8 mouse cellular contexts compared by ENCODE assay signal in genomic region chr8:93813405-93813761, GRCm38 (mm10). TPM values are rescaled to one million over a fixed set of nuclear protein-coding genes. Genes with fewer than 3 reads are reported as not detected.
A peak's percentile ranks its signal among the peaks of the same experiment; 100 is the strongest.
DNase-seq lines count a peak whose midpoint lies in the region; ATAC-seq lines count a peak whose summit lies in the region.

No protein-coding gene starts in this region.

- no peaks in the 10 kb centered on the region for H3K9me3 ChIP-seq in hindbrain, embryonic 13.5 days
- H3K9me3 ChIP-seq in lung, embryonic 16.5 days (ENCODE audit: control insufficient read depth, low read length): no peaks in the 10 kb centered on the region

- H3K4me1 ChIP-seq in hindbrain, embryonic 13.5 days (replicated peaks): peaks cover 43% of the 10 kb centered on the region
- peaks cover 11% of the 10 kb centered on the region; the same call in 1 of the 2 replicates for H3K4me1 ChIP-seq in lung, embryonic 16.5 days (replicated peaks; ENCODE audit: control insufficient read depth, insufficient read depth, low read length)

- peak overlapping the region; percentile 84 for H3K4me3 ChIP-seq in hindbrain, embryonic 13.5 days
- peak overlapping the region; percentile 9 for H3K4me3 ChIP-seq in lung, embryonic 16.5 days (ENCODE audit: low read length)

- DNase-seq in R1 (ENCODE audit: low read depth, low spot score): peak; percentile 82
- peak; percentile 96 to 99 for DNase-seq in cerebellum, postnatal 36 days
- DNase-seq in gastrocnemius, adult 18-20 months (ENCODE audit: low spot score): peak; percentile 88
- DNase-seq in layer of hippocampus, postnatal 14 days (ENCODE audit: low spot score in 2 of 2): peak; percentile 94 to 95
- DNase-seq in retina, embryonic 14.5 days (ENCODE audit: low spot score): peak; percentile 94
- peak; percentile 74 for DNase-seq in urinary bladder, postnatal 10 days (ENCODE audit: low spot score)

- H3K9ac ChIP-seq in hindbrain, embryonic 13.5 days: peak overlapping the region; percentile 97
- H3K9ac ChIP-seq in lung, embryonic 16.5 days (ENCODE audit: low read length): no peak overlapping the region

- no peaks in the 10 kb centered on the region for H3K27me3 ChIP-seq in hindbrain, embryonic 13.5 days
- H3K27me3 ChIP-seq in lung, embryonic 16.5 days (ENCODE audit: control insufficient read depth, insufficient read depth, low read depth, low read length): peaks cover 43% of the 10 kb centered on the region

- H3K36me3 ChIP-seq in hindbrain, embryonic 13.5 days: peaks cover 17% of the 10 kb centered on the region
- H3K36me3 ChIP-seq in lung, embryonic 16.5 days (ENCODE audit: control insufficient read depth, insufficient read depth, low read length): no peaks in the 10 kb centered on the region

- H3K4me2 ChIP-seq in hindbrain, embryonic 13.5 days: peak overlapping the region; percentile 86
- peak overlapping the region; percentile 40 for H3K4me2 ChIP-seq in lung, embryonic 16.5 days (ENCODE audit: low read depth, low read length)

- ATAC-seq in hindbrain, embryonic 13.5 days (ENCODE audit: low FRiP score): peak; percentile 66
- peak; percentile 85 for ATAC-seq in lung, embryonic 16.5 days (ENCODE audit: low read depth)

- H3K27ac ChIP-seq in hindbrain, embryonic 13.5 days: peak overlapping the region; percentile 98
- H3K27ac ChIP-seq in lung, embryonic 16.5 days (ENCODE audit: low read length): no peak overlapping the region

- WGBS in hindbrain, embryonic 13.5 days: under 1% methylated on average over 26 of the region's 26 CpGs
- WGBS in lung, embryonic 16.5 days: 0% methylated on average over 26 of the region's 26 CpGs

RNA-seq across cellular contexts. Expression of gene Gnao1, which starts 3.6 kb away (rescaled TPM):
- total RNA-seq in gastrocnemius, adult 18-20 months (2021): 1 to 10 TPM; 5.3 to 6.8 TPM
- polyA plus RNA-seq in hindbrain, embryonic 13.5 days (2015; fragmentation: Nextera tagmentation; extraction: Ambion mirVana): 145 and 150 TPM in 2 replicates
- total RNA-seq in layer of hippocampus, postnatal 14 days (2021): 100 to 1,000 TPM; 795 to 812 TPM
- 3.7 and 4.7 TPM in 2 replicates for polyA plus RNA-seq in lung, embryonic 16.5 days (2015; fragmentation: Nextera tagmentation; extraction: Ambion mirVana)

Comparison
In these comparisons a context has a peak if more than half of its experiments do, and no peak if none do; other contexts are left out.
1. RNA of gene Gnao1, which starts 3.6 kb away (total RNA-seq): 795 to 812 TPM in layer of hippocampus, postnatal 14 days; 5.3 to 6.8 TPM in gastrocnemius, adult 18-20 months; every median in the first group is over 100 times any median in the second.
2. Peak in every context shown above with its lines, with median percentiles within 50 percentile points of each other: DNase-seq.